Mouse (Mus musculus): ENCODE measurements around the gene Rabgap1l.
A peak's percentile ranks its signal among the peaks of the same experiment; 100 is the strongest.

- TF ChIP-seq CTCF (conservative IDR thresholded peaks at IDR 0.05; ENCODE audit: low read length) (peak; percentile 45), NANOG (IDR thresholded peaks at IDR 0.05; ENCODE audit: borderline replicate concordance, low read length) (no peak)
Measured at GRCm38 (mm10) chr1:160212703-160213669, 580.0 kb downstream of the Rabgap1l start, which contains the start of gene Cacybp.

All from E14TG2a.4 (cell line).